Mouse (Mus musculus): ENCODE data around the gene Cdkal1.

GRCm38 (mm10) chr13:29150120-29150519 is 705.4 kb downstream of the Cdkal1 start:
- TF ChIP-seq CTCF (IDR thresholded peaks at IDR 0.05; ENCODE audit: extremely low read depth, insufficient read depth, low read length) = no peak
- no peak for TF ChIP-seq POLR2A (IDR thresholded peaks at IDR 0.05; ENCODE audit: extremely low read depth, insufficient read depth, low read length)
